Mouse (Mus musculus): ENCODE data around the gene Cmtm1. TPM values are rescaled to one million over a fixed set of nuclear protein-coding genes. Genes with fewer than 3 reads are reported as not detected.
A peak's percentile ranks its signal among the peaks of the same experiment; 100 is the strongest.
"Not testable (repeated sequence)": the region's sequence is repeated elsewhere in the genome, so short reads cannot be mapped to it uniquely, and the experiment has no call there.

Cmtm1 gene
- polyA plus RNA-seq (2012; rRNA removed): not detected in 2 replicates

DNA sequence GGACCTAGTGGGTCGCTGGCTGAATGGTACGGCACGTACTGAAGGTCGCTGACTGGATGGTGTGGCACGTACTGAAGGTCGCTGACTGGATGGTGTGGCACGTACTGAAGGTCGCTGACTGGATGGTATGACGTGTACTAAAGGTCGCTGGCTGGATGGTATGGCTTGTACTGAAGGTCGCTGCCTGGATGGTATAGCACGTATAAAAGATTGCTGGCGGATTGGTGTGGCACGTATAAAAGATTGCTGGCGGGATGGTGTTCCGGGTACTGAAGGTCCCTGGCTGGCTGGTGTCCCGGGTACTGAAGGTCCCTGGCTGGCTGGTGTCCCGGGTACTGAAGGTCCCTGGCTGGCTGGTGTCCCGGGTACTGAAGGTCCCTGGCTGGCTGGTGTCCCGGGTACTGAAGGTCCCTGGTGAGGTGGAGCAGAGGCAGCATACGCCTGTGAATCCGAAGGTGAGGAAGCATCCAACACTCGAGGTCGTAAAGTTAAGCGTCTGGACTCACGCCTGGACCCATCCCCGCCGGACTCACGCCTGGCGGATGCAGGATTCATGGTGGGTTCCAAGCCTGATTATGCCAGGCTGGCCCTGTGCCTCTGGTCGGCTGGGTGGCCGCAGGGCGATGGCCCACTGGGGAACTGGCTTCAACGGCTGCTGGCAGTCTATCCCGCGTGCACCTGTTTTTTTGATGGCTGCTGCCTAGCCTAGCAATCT lies at the start of gene Cmtm1, which contains the start of gene Gm45711:
Gene Cmtm1 (minus strand): TSS at position 705 of the 715 bp plus-strand sequence.
Gene Gm45711 (minus strand): TSS at position 641 of the 715 bp plus-strand sequence.
- WGBS: 81% methylated on average over 36 of the region's 36 CpGs
- not testable (repeated sequence) for H3K27me3 ChIP-seq (replicated peaks; ENCODE audit: control insufficient read depth, insufficient read depth, low read length); H3K4me3 ChIP-seq (ENCODE audit: insufficient read depth, low read depth, low read length); H3K27ac ChIP-seq (ENCODE audit: insufficient read depth, low read depth, low read length); H3K4me1 ChIP-seq (ENCODE audit: control insufficient read depth, insufficient read depth, low read length); H3K36me3 ChIP-seq (ENCODE audit: control insufficient read depth, insufficient read depth, low read length)
- peak; percentile 16 for DNase-seq

DNA sequence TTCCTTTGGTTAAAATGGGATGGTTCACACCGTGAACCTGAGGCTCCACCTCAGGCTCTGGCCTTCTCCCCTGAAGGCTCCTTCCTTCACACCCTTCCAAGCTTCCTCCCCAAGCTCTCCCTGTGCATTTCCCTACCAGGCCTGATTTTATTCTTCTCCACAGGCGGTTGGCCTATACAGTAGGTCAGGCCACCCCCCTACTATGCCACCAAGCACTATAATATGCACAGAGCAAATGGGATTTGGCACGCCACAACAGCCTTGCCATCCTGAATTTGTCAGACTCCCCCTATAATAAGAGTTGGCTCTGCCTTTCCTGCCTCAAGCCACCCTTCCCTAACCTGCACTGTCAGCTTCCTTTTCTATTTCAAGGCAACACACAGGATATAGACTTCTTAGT lies 48.7 kb upstream of the Cmtm1 start:
- Histone ChIP-seq H3K27ac (ENCODE audit: insufficient read depth, low read depth, low read length) (no peak overlapping the region), H3K36me3 (ENCODE audit: control insufficient read depth, insufficient read depth, low read length) (peaks cover 1% of the 10 kb centered on the region; the same call in 1 of the 2 replicates), H3K4me1 (ENCODE audit: control insufficient read depth, insufficient read depth, low read length) (peaks cover 8% of the 10 kb centered on the region), H3K4me3 (ENCODE audit: insufficient read depth, low read depth, low read length) (no peak overlapping the region), H3K27me3 (replicated peaks; ENCODE audit: control insufficient read depth, insufficient read depth, low read length) (no peaks in the 10 kb centered on the region)
- WGBS: 86% methylated on average over 3 of the region's 3 CpGs
- TF ChIP-seq POLR2A (IDR thresholded peaks at IDR 0.05; ENCODE audit: low read depth, low read length) (no peak), CTCF (conservative IDR thresholded peaks at IDR 0.05; ENCODE audit: insufficient read depth, insufficient read length, low read depth, low read length) (no peak)
- no peak for DNase-seq

DNA sequence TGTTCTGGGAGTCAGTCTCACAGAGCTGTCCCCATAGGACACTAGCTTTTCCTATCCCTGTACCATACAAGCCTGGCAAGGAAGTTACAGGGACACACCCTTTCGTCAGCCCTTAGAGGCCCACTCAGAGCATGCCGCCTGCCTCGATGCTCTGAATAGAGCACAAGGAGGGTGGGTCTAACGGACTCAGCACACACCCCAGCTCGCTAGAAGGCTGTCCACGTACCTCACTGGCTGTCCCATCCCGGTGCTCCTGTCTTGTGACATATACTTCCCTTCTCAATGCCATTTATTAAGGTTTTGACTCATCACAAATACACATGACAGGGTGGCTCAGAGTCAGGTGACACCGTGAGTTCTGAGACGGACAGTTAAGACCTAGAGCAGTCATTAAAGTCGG lies 44.6 kb upstream of the Cmtm1 start:
- DNase-seq: no peak
- H3K27ac ChIP-seq (ENCODE audit: insufficient read depth, low read depth, low read length): no peak overlapping the region
- no peaks in the 10 kb centered on the region for H3K4me1 ChIP-seq (ENCODE audit: control insufficient read depth, insufficient read depth, low read length)
- no peaks in the 10 kb centered on the region for H3K27me3 ChIP-seq (replicated peaks; ENCODE audit: control insufficient read depth, insufficient read depth, low read length)
- no peak overlapping the region for H3K4me3 ChIP-seq (ENCODE audit: insufficient read depth, low read depth, low read length)
- 85% methylated on average over 10 of the region's 10 CpGs for WGBS
- peaks cover 1% of the 10 kb centered on the region; the same call in 1 of the 2 replicates for H3K36me3 ChIP-seq (ENCODE audit: control insufficient read depth, insufficient read depth, low read length)
- TF ChIP-seq POLR2A (IDR thresholded peaks at IDR 0.05; ENCODE audit: low read depth, low read length) (no peak), CTCF (conservative IDR thresholded peaks at IDR 0.05; ENCODE audit: insufficient read depth, insufficient read length, low read depth, low read length) (no peak)

- Histone ChIP-seq H3K4me1 (ENCODE audit: control insufficient read depth, insufficient read depth, low read length) (no peaks in the 10 kb centered on the region), H3K27me3 (replicated peaks; ENCODE audit: control insufficient read depth, insufficient read depth, low read length) (no peaks in the 10 kb centered on the region), H3K4me3 (ENCODE audit: insufficient read depth, low read depth, low read length) (no peak overlapping the region), H3K27ac (ENCODE audit: insufficient read depth, low read depth, low read length) (no peak overlapping the region), H3K36me3 (ENCODE audit: control insufficient read depth, insufficient read depth, low read length) (peaks cover 1% of the 10 kb centered on the region; the same call in 1 of the 2 replicates)
- no peak for TF ChIP-seq POLR2A (IDR thresholded peaks at IDR 0.05; ENCODE audit: low read depth, low read length)
- TF ChIP-seq CTCF (conservative IDR thresholded peaks at IDR 0.05; ENCODE audit: insufficient read depth, insufficient read length, low read depth, low read length): peak; percentile 29; the same call in 1 of the 2 replicates
- 53% methylated on average over 5 of the region's 5 CpGs for WGBS
- no peak for DNase-seq
These were observed 43.2 kb upstream of the Cmtm1 start for GRCm38 (mm10) chr8:104353186-104353585.

GRCm38 (mm10) chr8:104350047-104350446 lies 40.1 kb upstream of the Cmtm1 start:
- H3K4me1 ChIP-seq (ENCODE audit: control insufficient read depth, insufficient read depth, low read length): no peaks in the 10 kb centered on the region
- H3K27me3 ChIP-seq (replicated peaks; ENCODE audit: control insufficient read depth, insufficient read depth, low read length): no peaks in the 10 kb centered on the region
- no peak overlapping the region for H3K27ac ChIP-seq (ENCODE audit: insufficient read depth, low read depth, low read length)
- no peak overlapping the region for H3K4me3 ChIP-seq (ENCODE audit: insufficient read depth, low read depth, low read length)
- DNase-seq: no peak
- peaks cover 1% of the 10 kb centered on the region; the same call in 1 of the 2 replicates for H3K36me3 ChIP-seq (ENCODE audit: control insufficient read depth, insufficient read depth, low read length)
- TF ChIP-seq POLR2A (IDR thresholded peaks at IDR 0.05; ENCODE audit: low read depth, low read length) (no peak), CTCF (conservative IDR thresholded peaks at IDR 0.05; ENCODE audit: insufficient read depth, insufficient read length, low read depth, low read length) (no peak)
- WGBS: 69% methylated on average over 13 of the region's 13 CpGs

GRCm38 (mm10) chr8:104348971-104349370 lies 39.0 kb upstream of the Cmtm1 start:
- Histone ChIP-seq H3K36me3 (ENCODE audit: control insufficient read depth, insufficient read depth, low read length) (no peaks in the 10 kb centered on the region), H3K4me1 (ENCODE audit: control insufficient read depth, insufficient read depth, low read length) (no peaks in the 10 kb centered on the region), H3K4me3 (ENCODE audit: insufficient read depth, low read depth, low read length) (no peak overlapping the region), H3K27me3 (replicated peaks; ENCODE audit: control insufficient read depth, insufficient read depth, low read length) (no peaks in the 10 kb centered on the region), H3K27ac (ENCODE audit: insufficient read depth, low read depth, low read length) (no peak overlapping the region)
- 77% methylated on average over 5 of the region's 5 CpGs for WGBS
- no peak for DNase-seq
- no peak for TF ChIP-seq POLR2A (IDR thresholded peaks at IDR 0.05; ENCODE audit: low read depth, low read length)
- TF ChIP-seq CTCF (conservative IDR thresholded peaks at IDR 0.05; ENCODE audit: insufficient read depth, insufficient read length, low read depth, low read length): no peak

- WGBS: 67% methylated on average over 12 of the region's 12 CpGs
- H3K27me3 ChIP-seq (replicated peaks; ENCODE audit: control insufficient read depth, insufficient read depth, low read length): no peaks in the 10 kb centered on the region
- no peak for DNase-seq
- no peak overlapping the region for H3K4me3 ChIP-seq (ENCODE audit: insufficient read depth, low read depth, low read length)
- H3K27ac ChIP-seq (ENCODE audit: insufficient read depth, low read depth, low read length): no peak overlapping the region
- no peaks in the 10 kb centered on the region for H3K4me1 ChIP-seq (ENCODE audit: control insufficient read depth, insufficient read depth, low read length)
- TF ChIP-seq POLR2A (IDR thresholded peaks at IDR 0.05; ENCODE audit: low read depth, low read length) (no peak), CTCF (conservative IDR thresholded peaks at IDR 0.05; ENCODE audit: insufficient read depth, insufficient read length, low read depth, low read length) (no peak)
- H3K36me3 ChIP-seq (ENCODE audit: control insufficient read depth, insufficient read depth, low read length): no peaks in the 10 kb centered on the region
These were observed 36.8 kb upstream of the Cmtm1 start for GRCm38 (mm10) chr8:104346706-104347105.

All from kidney, adult 2 months (tissue).